Mouse (Mus musculus) megakaryocyte-erythroid progenitor cell, adult 5-6 weeks (primary cell): Measurements from ENCODE around the gene Zfp84. TPM values are rescaled to one million over a fixed set of nuclear protein-coding genes. Genes with fewer than 3 reads are reported as not detected.
A peak's percentile ranks its signal among the peaks of the same experiment; 100 is the strongest.
"Not testable (repeated sequence)": the region's sequence is repeated elsewhere in the genome, so short reads cannot be mapped to it uniquely, and the experiment has no call there.

Experiments used
- ATAC-seq: replicated peaks from 2 replicates; pipeline ENCODE4 v1.8.0; 2016; ENCODE audit warnings: mild to moderate bottlenecking, inconsistent platforms; ENCODE audit not compliant: severe bottlenecking, poor library complexity, low FRiP score, low TSS enrichment
- total RNA-seq, 2 experiments: library from RNA; stranded (forward) in 1 of 2; stranded (reverse) in 1 of 2; fragments of 200-1000, 215-1000 nt in 1 of 2; fragments of >200 nt in 1 of 2; fragmentation: Nextera tagmentation in 1 of 2; gene quantifications; 2 replicates each; pipeline ENCODE4 v1.2.3; 2014 to 2017

The Zfp84 gene
- total RNA-seq (2014; fragmentation: Nextera tagmentation) (14.6 and 16.4 TPM in 2 replicates), total RNA-seq (2017) (17.8 and 19.6 TPM in 2 replicates)

GRCm38 (mm10) chr7:29768090-29768900, at the start of gene Zfp84:
Zfp84 (plus strand) TSS chr7:29768552.
- ATAC-seq = peak; percentile 94

GRCm38 (mm10) chr7:29725461-29726142, 42.8 kb upstream of the Zfp84 start:
- ATAC-seq = peak; percentile 50; the same call in 1 of the 2 replicates

- not testable (repeated sequence) for ATAC-seq
Measured at GRCm38 (mm10) chr7:29726860-29727259, 41.5 kb upstream of the Zfp84 start, which contains the start of gene Catsperg2. Catsperg2 (minus strand) TSS chr7:29727032.

DNA sequence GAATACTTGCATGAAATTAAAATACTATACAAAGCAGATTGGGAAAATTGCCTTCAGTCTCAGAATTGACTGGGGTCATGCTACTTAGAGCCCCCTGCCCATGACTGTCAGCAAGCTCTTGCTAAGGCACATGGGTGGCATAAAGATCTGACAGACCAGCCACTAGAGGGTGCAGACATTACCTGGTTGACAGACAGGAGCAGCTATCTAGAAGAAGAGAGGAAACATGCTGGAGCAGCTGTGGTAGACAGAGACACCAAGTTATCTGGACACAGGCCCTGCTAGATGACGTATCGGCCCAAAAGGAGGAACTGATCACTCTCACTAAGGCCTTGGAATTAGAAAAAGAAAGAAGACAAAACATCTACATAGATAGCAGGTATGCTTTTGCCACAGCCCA, 40.3 kb upstream of the Zfp84 start:
- ATAC-seq = no peak

DNA sequence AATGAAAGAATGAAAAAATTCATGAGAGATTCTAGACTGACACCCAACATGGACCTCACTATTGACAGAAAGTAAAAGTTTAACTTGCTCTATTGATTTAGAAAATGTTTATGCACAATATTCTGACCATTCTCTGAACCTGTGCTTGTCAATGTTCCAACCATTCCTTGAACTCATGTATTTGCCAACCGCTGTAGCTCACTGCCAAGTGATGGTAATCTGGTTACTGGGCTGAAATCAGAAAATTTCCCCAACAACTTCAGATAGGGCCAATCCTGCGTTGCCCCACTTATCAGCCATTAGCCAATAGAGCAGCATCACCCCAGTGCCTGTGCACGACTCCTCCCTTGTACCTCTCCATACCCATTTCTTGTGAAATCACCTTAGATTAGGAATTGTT, 26.1 kb upstream of the Zfp84 start:
- no peak for ATAC-seq

GRCm38 (mm10) chr7:29760476-29760875, 7.9 kb upstream of the Zfp84 start:
- ATAC-seq = no peak

DNA sequence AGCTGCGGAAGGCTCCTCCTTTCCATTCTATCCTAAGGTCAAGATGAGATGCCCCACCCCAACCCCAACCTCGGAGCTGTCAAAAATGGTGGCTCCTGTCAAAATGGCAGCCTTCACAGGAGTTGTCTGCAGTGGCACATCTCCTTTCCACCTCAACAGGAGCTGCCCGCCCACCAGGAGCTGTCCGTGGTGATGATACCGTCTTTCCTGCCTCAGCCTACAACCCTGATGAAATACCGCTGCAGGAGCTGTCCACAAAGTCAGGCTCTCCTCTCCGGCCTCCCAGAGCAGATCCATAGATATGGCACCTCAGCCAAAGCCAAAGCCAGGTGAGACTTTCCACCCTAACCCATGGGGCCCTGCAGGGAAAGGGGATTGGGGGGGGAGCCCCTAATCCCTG, 3.6 kb upstream of the Zfp84 start:
- no peak for ATAC-seq

GRCm38 (mm10) chr7:29767058-29767686, 1.2 kb upstream of the Zfp84 start:
- peak; percentile 64 for ATAC-seq

GRCm38 (mm10) chr7:29768980-29769379, 628 bp downstream of the Zfp84 start:
- no peak for ATAC-seq

DNA sequence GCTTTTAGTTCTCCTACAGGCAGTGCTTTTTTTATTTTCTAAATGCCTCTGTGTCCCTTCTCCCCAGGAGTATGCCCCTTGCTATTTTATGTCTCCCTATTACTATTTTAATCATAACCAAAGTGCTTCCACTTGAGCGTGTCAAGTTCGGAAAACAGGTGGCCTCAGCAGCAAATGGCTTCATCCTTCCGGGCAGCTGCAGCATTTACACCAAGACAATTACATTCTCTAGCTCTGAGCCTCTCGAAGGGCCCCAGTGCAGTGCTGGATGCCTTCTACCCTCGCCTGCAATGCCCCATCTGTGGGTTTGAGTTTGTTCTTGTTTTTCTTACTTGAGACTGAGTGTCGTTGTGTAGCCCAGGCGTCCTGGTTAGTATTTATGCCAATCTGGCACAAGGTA, 5.2 kb downstream of the Zfp84 start:
- ATAC-seq = no peak

- no peak for ATAC-seq
Measured at GRCm38 (mm10) chr7:29774371-29774770, 6.0 kb downstream of the Zfp84 start.

DNA sequence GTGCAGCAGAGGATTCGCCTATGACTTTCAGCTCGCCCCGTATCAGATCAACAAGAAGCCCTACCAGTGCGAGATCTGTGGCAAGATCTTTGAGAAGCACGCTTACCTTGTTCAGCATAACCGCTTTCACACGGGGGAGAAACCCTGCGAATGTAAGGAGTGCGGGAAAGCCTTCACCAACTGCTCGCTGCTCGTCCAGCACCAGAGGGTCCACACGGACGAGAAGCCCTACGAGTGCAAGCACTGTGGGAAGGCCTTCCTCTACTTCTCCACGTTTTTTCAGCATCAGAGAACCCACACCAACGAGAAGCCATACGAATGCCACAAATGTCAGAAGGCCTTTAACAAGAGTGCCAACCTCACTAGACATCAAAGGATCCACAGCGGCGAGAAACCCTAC, 8.2 kb downstream of the Zfp84 start:
- ATAC-seq = no peak

- ATAC-seq = no peak
Measured at GRCm38 (mm10) chr7:29777372-29777771, 9.0 kb downstream of the Zfp84 start.

DNA sequence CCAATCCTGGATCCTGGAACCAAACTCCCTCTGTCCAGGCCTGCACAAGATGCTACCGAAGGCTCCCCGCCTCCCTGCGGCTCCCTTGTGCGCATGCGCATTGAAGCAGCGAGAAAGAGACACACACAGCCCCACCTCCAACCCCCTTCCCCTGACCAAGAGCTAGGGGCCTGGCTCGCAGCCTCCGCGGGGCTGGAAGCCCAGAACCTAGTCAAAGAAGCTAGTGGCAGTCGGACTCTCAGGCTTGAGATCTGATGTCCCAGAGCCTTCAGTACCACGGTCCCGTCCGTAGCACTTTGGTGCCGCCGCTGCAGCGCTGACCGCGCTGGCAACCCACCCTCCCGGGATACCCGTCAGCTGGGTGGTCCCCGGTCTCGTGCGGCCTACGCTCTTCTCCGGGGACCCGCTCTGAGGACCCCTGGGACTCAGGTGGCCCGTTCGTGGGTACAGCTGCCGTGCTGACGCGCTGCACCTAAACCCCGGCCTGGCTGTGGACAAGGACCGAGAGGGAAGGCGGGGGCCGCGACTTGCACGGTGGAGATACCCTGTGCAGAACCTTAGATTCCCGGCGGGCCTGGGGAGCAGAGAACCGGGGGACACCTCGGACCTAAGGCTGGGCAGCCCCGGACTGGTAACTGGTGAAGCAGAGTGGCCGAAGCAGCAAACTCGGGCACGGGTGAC, 15.7 kb downstream of the Zfp84 start, which contains the start of gene Zfp30:
TSS of gene Zfp30 (plus strand) at position 128 of the 681 bp plus-strand sequence.
- peak; percentile 92 for ATAC-seq

GRCm38 (mm10) chr7:29785023-29785422, 16.7 kb downstream of the Zfp84 start:
- ATAC-seq = no peak

GRCm38 (mm10) chr7:29785888-29786287, 17.5 kb downstream of the Zfp84 start:
- ATAC-seq = no peak

GRCm38 (mm10) chr7:29792906-29793305, 24.6 kb downstream of the Zfp84 start:
- ATAC-seq = no peak

- no peak for ATAC-seq
Measured at GRCm38 (mm10) chr7:29807046-29807445, 38.7 kb downstream of the Zfp84 start.

DNA sequence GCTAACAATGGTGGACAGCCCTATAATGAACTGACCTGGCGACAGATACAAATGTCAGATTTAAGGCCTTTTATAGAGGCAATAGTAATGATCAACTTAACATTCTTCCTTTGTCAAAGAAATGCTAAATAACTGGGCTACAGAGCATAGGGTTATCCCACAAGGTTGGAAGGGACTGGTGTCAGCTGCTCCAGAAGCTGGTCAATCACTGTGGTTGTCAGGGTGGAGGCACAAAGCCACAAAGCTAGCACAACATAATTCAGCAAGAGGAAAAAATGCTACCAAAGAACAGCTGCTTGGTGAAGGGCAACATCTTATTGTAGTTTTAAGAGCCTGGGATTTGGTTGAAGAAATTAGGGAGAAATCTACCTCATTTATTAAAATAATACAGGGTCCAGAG, 43.9 kb downstream of the Zfp84 start:
- no peak for ATAC-seq

- no peak for ATAC-seq
Measured at GRCm38 (mm10) chr7:29814381-29814780, 46.0 kb downstream of the Zfp84 start.
